Comparison of ENCODE assay signal across 19 mouse cellular contexts in the genomic region with DNA sequence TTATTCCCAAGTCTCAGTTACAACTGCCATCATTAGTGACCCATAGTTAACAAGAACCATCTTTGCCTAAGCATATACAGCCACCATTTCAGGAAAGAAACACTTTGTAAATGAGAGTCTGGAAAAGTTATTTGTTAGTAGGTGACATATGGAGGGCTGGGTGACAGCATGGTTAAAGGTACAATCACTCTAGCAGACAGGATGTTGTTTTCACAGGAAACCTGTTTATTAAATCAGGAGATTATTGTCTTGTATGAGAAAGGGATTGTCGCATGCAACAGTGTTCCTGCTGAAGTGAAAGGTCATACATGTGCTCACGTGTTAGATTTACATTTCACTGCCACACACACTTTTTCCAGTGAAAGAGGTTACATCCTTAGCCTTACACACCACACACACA.
A peak's percentile ranks its signal among the peaks of the same experiment; 100 is the strongest.
DNase-seq lines count a peak whose midpoint lies in the region; ATAC-seq and TF ChIP-seq lines count a peak whose summit lies in the region.
"Had no signal": no experiment of that assay in that cellular context is flagged by ENCODE, and none has a peak within 500 bp of the region (broad histone marks: within the 10 kb centered on the region; RNA-seq: fewer than 3 reads in every experiment).

No protein-coding gene starts in this region.

- no peaks in the 10 kb centered on the region for H3K36me3 ChIP-seq in limb, embryonic 12.5 days
- H3K36me3 ChIP-seq in limb, embryonic 10.5 days, result no peaks in the 10 kb centered on the region
- no peaks in the 10 kb centered on the region for H3K36me3 ChIP-seq in myocyte (ENCODE audit: control insufficient read depth, insufficient read depth)
- H3K36me3 ChIP-seq: embryonic facial prominence, embryonic 13.5 days; hindbrain, embryonic 12.5 days had no signal

- peak overlapping the region; percentile 64; the same call in 1 of the 2 replicates for H3K27ac ChIP-seq in limb, embryonic 12.5 days
- no peak overlapping the region for H3K27ac ChIP-seq in limb, embryonic 10.5 days
- H3K27ac ChIP-seq: embryonic facial prominence, embryonic 13.5 days; forebrain, embryonic 13.5 days; hindbrain, embryonic 12.5 days had no signal

- H3K9ac ChIP-seq in limb, embryonic 12.5 days (replicated peaks), result no peak overlapping the region
- H3K9ac ChIP-seq: embryonic facial prominence, embryonic 13.5 days; forebrain, embryonic 13.5 days; hindbrain, embryonic 12.5 days had no signal

- no peaks in the 10 kb centered on the region for H3K79me2 ChIP-seq in myocyte (ENCODE audit: control insufficient read depth, insufficient read depth)

- H3K4me3 ChIP-seq in limb, embryonic 12.5 days (replicated peaks), result no peak overlapping the region
- H3K4me3 ChIP-seq in limb, embryonic 10.5 days, result no peak overlapping the region
- no peak overlapping the region for H3K4me3 ChIP-seq in myocyte
- H3K4me3 ChIP-seq: embryonic facial prominence, embryonic 13.5 days; forebrain, embryonic 13.5 days; hindbrain, embryonic 12.5 days had no signal

- no peaks in the 10 kb centered on the region for H3K9me3 ChIP-seq in limb, embryonic 12.5 days
- H3K9me3 ChIP-seq in limb, embryonic 10.5 days (replicated peaks), result no peaks in the 10 kb centered on the region
- H3K9me3 ChIP-seq: embryonic facial prominence, embryonic 13.5 days; forebrain, embryonic 13.5 days; G1E; hindbrain, embryonic 12.5 days had no signal

- DNase-seq in limb, embryonic 10.5 days (ENCODE audit: low spot score), result no peak
- no peak for DNase-seq in testis, postnatal 14 days (ENCODE audit: low spot score)
- no peak for DNase-seq in gastrocnemius, adult 8-10 months (ENCODE audit: low spot score in 2 of 2)
- DNase-seq: adrenal gland, postnatal 10 days; cerebellum, adult 11-12 months; cerebellum, adult 9-11 months; cerebellum, postnatal 36 days; gastrocnemius, postnatal 10 days; heart, postnatal 10 days; heart, postnatal 4 days had no signal

- no peaks in the 10 kb centered on the region for H3K27me3 ChIP-seq in limb, embryonic 12.5 days
- no peaks in the 10 kb centered on the region for H3K27me3 ChIP-seq in limb, embryonic 10.5 days (ENCODE audit: low read depth, poor library complexity, severe bottlenecking)
- no peaks in the 10 kb centered on the region for H3K27me3 ChIP-seq in myocyte (ENCODE audit: control insufficient read depth, insufficient read depth, insufficient read length)
- H3K27me3 ChIP-seq: embryonic facial prominence, embryonic 13.5 days; forebrain, embryonic 13.5 days; hindbrain, embryonic 12.5 days had no signal

- WGBS in limb, embryonic 12.5 days, result 62% methylated on average over 2 of the region's 2 CpGs
- 83% methylated on average over 2 of the region's 2 CpGs for WGBS in limb, embryonic 10.5 days

- H3K4me2 ChIP-seq in limb, embryonic 12.5 days, result no peak overlapping the region
- peak overlapping the region; percentile 25 for H3K4me2 ChIP-seq in myocyte (ENCODE audit: low read depth)
- H3K4me2 ChIP-seq: embryonic facial prominence, embryonic 13.5 days; forebrain, embryonic 13.5 days; hindbrain, embryonic 12.5 days had no signal

- no peak for TF ChIP-seq POLR2A in myocyte (IDR thresholded peaks at IDR 0.05; ENCODE audit: insufficient read length, low read depth)

- ATAC-seq in limb, embryonic 12.5 days (ENCODE audit: insufficient number of reproducible peaks, insufficient read depth, low FRiP score, low TSS enrichment, low read depth), result no peak
- ATAC-seq in CD4-positive, CD25-positive, alpha-beta regulatory T cell, adult 4 months, result peak; percentile 31
- ATAC-seq in activated CD4-positive, CD25-positive, alpha-beta regulatory T cell, adult 4 months, result peak; percentile 26
- ATAC-seq: hindbrain, embryonic 16.5 days had no signal

- H3ac ChIP-seq in myocyte (ENCODE audit: control insufficient read depth, insufficient read length), result no peak overlapping the region

- peaks cover 54% of the 10 kb centered on the region for H3K4me1 ChIP-seq in limb, embryonic 12.5 days (replicated peaks)
- H3K4me1 ChIP-seq in limb, embryonic 10.5 days, result peaks cover 8% of the 10 kb centered on the region; the same call in 1 of the 2 replicates

TF ChIP-seq in myocyte, 11 proteins besides CTCF, POLR2A, EP300 and RAD21:
- TF ChIP-seq SRF (IDR thresholded peaks at IDR 0.05; ENCODE audit: control insufficient read depth, insufficient read length, low read depth) (no peak), E2F4 (IDR thresholded peaks at IDR 0.05; ENCODE audit: insufficient read depth) (no peak), TCF3 (IDR thresholded peaks at IDR 0.05; ENCODE audit: insufficient read length, low read depth) (no peak), MYOG (IDR thresholded peaks at IDR 0.05; ENCODE audit: control insufficient read depth in 1 of 3, insufficient read depth in 1 of 3, insufficient read length in 2 of 3, low read depth in 2 of 3) (no peak), POLR2AphosphoS2 (IDR thresholded peaks at IDR 0.05; ENCODE audit: insufficient read length, low read depth) (no peak), TCF12 (IDR thresholded peaks at IDR 0.05; ENCODE audit: insufficient read depth, poor library complexity, severe bottlenecking) (no peak), MAX (IDR thresholded peaks at IDR 0.05; ENCODE audit: low read depth) (no peak), USF1 (IDR thresholded peaks at IDR 0.05; ENCODE audit: low read depth) (no peak), REST (IDR thresholded peaks at IDR 0.05; ENCODE audit: insufficient read depth, insufficient read length) (no peak), MYOD1 (IDR thresholded peaks at IDR 0.05; ENCODE audit: control insufficient read depth in 1 of 3, insufficient read length in 2 of 3, low read depth in 2 of 3) (no peak), CEBPB (IDR thresholded peaks at IDR 0.05; ENCODE audit: insufficient read depth, poor library complexity, severe bottlenecking) (no peak)
TF ChIP-seq in myocyte: peak in this region for 0.
